Comparison of ENCODE assay signal across 21 mouse cellular contexts in genomic region chr4:58997081-58997480, GRCm38 (mm10). TPM values are rescaled to one million over a fixed set of nuclear protein-coding genes. Genes with fewer than 3 reads are reported as not detected.
DNase-seq lines count a peak whose midpoint lies in the region; ATAC-seq lines count a peak whose summit lies in the region.
"Had no signal": no experiment of that assay in that cellular context is flagged by ENCODE, and none has a peak within 500 bp of the region (broad histone marks: within the 10 kb centered on the region; RNA-seq: fewer than 3 reads in every experiment).

No protein-coding gene starts in this region.

- WGBS in heart, embryonic 11.5 days (ENCODE audit: insufficient replicate concordance): 48% methylated on average over 5 of the region's 5 CpGs

- no peaks in the 10 kb centered on the region for H3K9me3 ChIP-seq in heart, embryonic 11.5 days (replicated peaks; ENCODE audit: control insufficient read depth, low read length)
- H3K9me3 ChIP-seq: heart, embryonic 13.5 days; limb, embryonic 10.5 days; liver, embryonic 13.5 days; megakaryocyte, embryonic 14.5 days; neural tube, embryonic 13.5 days had no signal

- no peaks in the 10 kb centered on the region for H3K27me3 ChIP-seq in heart, embryonic 11.5 days (ENCODE audit: control insufficient read depth, insufficient read depth, low read length)
- H3K27me3 ChIP-seq: liver, embryonic 13.5 days; neural tube, embryonic 13.5 days; Patski had no signal

- H3K9ac ChIP-seq in heart, embryonic 11.5 days (ENCODE audit: low read depth, low read length): no peak overlapping the region
- H3K9ac ChIP-seq: heart, embryonic 13.5 days; liver, embryonic 13.5 days; neural tube, embryonic 13.5 days had no signal

- no peaks in the 10 kb centered on the region for H3K36me3 ChIP-seq in heart, embryonic 11.5 days (ENCODE audit: control insufficient read depth, insufficient read depth, low read length)
- H3K36me3 ChIP-seq: heart, embryonic 13.5 days; limb, embryonic 10.5 days; liver, embryonic 13.5 days; neural tube, embryonic 13.5 days had no signal

- peak; percentile 31 for DNase-seq in heart, postnatal 4 days
- peak; percentile 44 for DNase-seq in urinary bladder, postnatal 25 days (ENCODE audit: low spot score)
- DNase-seq in urinary bladder, adult 2 months (ENCODE audit: low spot score): no peak
- DNase-seq in kidney, postnatal 25 days: peak; percentile 62 to 81
- DNase-seq in frontal cortex, postnatal 36 days (ENCODE audit: low spot score in 2 of 2): no peak
- DNase-seq in neural tube, embryonic 10.5 days (ENCODE audit: extremely low spot score, low spot score): no peak
- DNase-seq: cerebellum, postnatal 14 days; heart, postnatal 36 days; liver, embryonic 13.5 days; lung, postnatal 14 days had no signal

- H3K4me1 ChIP-seq in heart, embryonic 11.5 days (ENCODE audit: control insufficient read depth, insufficient read depth, low read length): peaks cover 10% of the 10 kb centered on the region; the same call in 1 of the 2 replicates
- H3K4me1 ChIP-seq: neural tube, embryonic 13.5 days had no signal

- H3K4me3 ChIP-seq in heart, embryonic 11.5 days (ENCODE audit: low read depth, low read length): no peak overlapping the region
- H3K4me3 ChIP-seq: erythroblast, embryonic 14.5 days; heart, embryonic 13.5 days; layer of hippocampus, adult 2 months; limb, embryonic 10.5 days; liver, embryonic 13.5 days; megakaryocyte, embryonic 14.5 days; neural tube, embryonic 13.5 days had no signal

- no peak overlapping the region for H3K4me2 ChIP-seq in heart, embryonic 11.5 days
- H3K4me2 ChIP-seq: heart, embryonic 13.5 days; liver, embryonic 13.5 days; neural tube, embryonic 13.5 days had no signal

- ATAC-seq in heart, embryonic 11.5 days (replicated peaks; ENCODE audit: insufficient number of reproducible peaks, low FRiP score, low TSS enrichment): no peak
- ATAC-seq: activated CD4-positive, CD25-positive, alpha-beta regulatory T cell, adult 4 months; forebrain, embryonic 14.5 days; hindbrain, postnatal 0 days; Patski had no signal

- H3K27ac ChIP-seq in heart, embryonic 11.5 days (ENCODE audit: low read depth, low read length): no peak overlapping the region
- H3K27ac ChIP-seq: heart, embryonic 13.5 days; hindbrain, postnatal 0 days; layer of hippocampus, adult 2 months; limb, embryonic 10.5 days; liver, embryonic 13.5 days; neural tube, embryonic 13.5 days had no signal

RNA-seq across cellular contexts. Expression of gene Dnajc25, which starts 2.2 kb away (rescaled TPM):
- total RNA-seq in heart, postnatal 4 days (2021): 10 to 100 TPM; 16.4 to 16.8 TPM
- polyA plus RNA-seq in heart, embryonic 11.5 days (2014; fragmentation: Nextera tagmentation; extraction: Ambion mirVana): 5.9 and 10.6 TPM in 2 replicates
- polyA plus RNA-seq in urinary bladder, adult 2 months (2012; rRNA removed): 10.2 and 10.8 TPM in 2 replicates

RNA-seq across cellular contexts. Expression of gene Gm20503, which starts 5.9 kb away (rescaled TPM):
- 1 to 10 TPM; 3.4 to 5.1 TPM for total RNA-seq in heart, postnatal 4 days (2021)
- 7.2 and 9.2 TPM in 2 replicates for polyA plus RNA-seq in heart, embryonic 11.5 days (2014; fragmentation: Nextera tagmentation; extraction: Ambion mirVana)
- not detected in 2 replicates for polyA plus RNA-seq in urinary bladder, adult 2 months (2012; rRNA removed)
- total RNA-seq: hindbrain, postnatal 0 days had no signal
- polyA plus RNA-seq: activated CD4-positive, CD25-positive, alpha-beta regulatory T cell, adult 4 months; erythroblast, embryonic 14.5 days had no signal

RNA-seq across cellular contexts. Expression of gene Ptgr1, which starts 10.2 kb away (rescaled TPM):
- 10 to 100 TPM in 1 of 2 experiments, 1 to 10 TPM in 1; 8.5 to 11.4 TPM for total RNA-seq in heart, postnatal 4 days (2021)
- polyA plus RNA-seq in heart, embryonic 11.5 days (2014; fragmentation: Nextera tagmentation; extraction: Ambion mirVana): 11.3 and 12.6 TPM in 2 replicates
- 101 and 130 TPM in 2 replicates for polyA plus RNA-seq in urinary bladder, adult 2 months (2012; rRNA removed)

RNA-seq across cellular contexts. Expression of gene Gng10, which starts 37.8 kb away (rescaled TPM):
- 10 to 100 TPM; 28.8 to 31.8 TPM for total RNA-seq in heart, postnatal 4 days (2021)
- polyA plus RNA-seq in heart, embryonic 11.5 days (2014; fragmentation: Nextera tagmentation; extraction: Ambion mirVana): 54.1 and 59.8 TPM in 2 replicates
- 46.3 and 49.5 TPM in 2 replicates for polyA plus RNA-seq in urinary bladder, adult 2 months (2012; rRNA removed)

RNA-seq across cellular contexts. Expression of gene Zkscan16, which starts 53.7 kb away (rescaled TPM):
- total RNA-seq in heart, postnatal 4 days (2021): under 1 TPM; 0.21 to 0.25 TPM
- 0.20 and 0.49 TPM in 2 replicates for polyA plus RNA-seq in heart, embryonic 11.5 days (2014; fragmentation: Nextera tagmentation; extraction: Ambion mirVana)
- polyA plus RNA-seq in urinary bladder, adult 2 months (2012; rRNA removed): 0.06 and 0.15 TPM in 2 replicates
- total RNA-seq: heart, postnatal 36 days had no signal
- polyA plus RNA-seq: activated CD4-positive, CD25-positive, alpha-beta regulatory T cell, adult 4 months; erythroblast, embryonic 14.5 days had no signal

Comparison
In these comparisons a context has a peak if more than half of its experiments do, and no peak if none do; other contexts are left out.
1. DNase-seq: peak in heart, postnatal 4 days (single experiment), urinary bladder, postnatal 25 days (single experiment) and kidney, postnatal 25 days (2 of 2); none in urinary bladder, adult 2 months (single experiment), frontal cortex, postnatal 36 days (0 of 2) and neural tube, embryonic 10.5 days (single experiment).